Mouse (Mus musculus) liver, postnatal 0 days (tissue): ENCODE measurements around the gene Defb28.

Experiments used
- CTCF ChIP-seq: sonication (generic); IDR thresholded peaks from 2 replicates; pipeline ENCODE4 v1.5.1; 2016; ENCODE audit warnings: antibody characterized with exemption, low read depth
- EP300 ChIP-seq: IDR thresholded peaks from 2 replicates; pipeline ENCODE4 v1.6.1; 2016; ENCODE audit warnings: antibody characterized with exemption, low read depth, mild to moderate bottlenecking

DNA sequence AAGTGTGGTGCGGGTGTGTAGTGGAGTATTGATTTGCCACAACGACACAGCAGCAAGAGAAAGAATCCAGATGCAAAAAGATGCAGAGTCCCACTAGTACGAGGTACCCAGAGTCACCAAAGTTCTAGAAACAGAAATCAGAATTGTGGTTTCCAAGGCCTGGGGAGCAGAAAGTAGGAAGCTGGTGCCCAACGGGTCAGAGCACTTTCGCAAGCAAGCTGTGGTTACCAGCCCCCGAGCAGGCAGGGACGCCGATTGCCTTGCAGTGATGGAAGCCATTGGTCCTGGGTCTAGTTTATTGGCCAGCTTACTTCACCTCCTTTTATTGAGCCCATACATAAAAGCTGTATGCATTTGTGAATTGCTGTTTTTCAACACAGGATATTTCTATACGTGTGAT lies 23.9 kb downstream of the Defb28 start:
- no peak for TF ChIP-seq CTCF
- TF ChIP-seq EP300 = no peak
